ENCODE assay signal across 8 mouse cellular contexts in the genomic region with DNA sequence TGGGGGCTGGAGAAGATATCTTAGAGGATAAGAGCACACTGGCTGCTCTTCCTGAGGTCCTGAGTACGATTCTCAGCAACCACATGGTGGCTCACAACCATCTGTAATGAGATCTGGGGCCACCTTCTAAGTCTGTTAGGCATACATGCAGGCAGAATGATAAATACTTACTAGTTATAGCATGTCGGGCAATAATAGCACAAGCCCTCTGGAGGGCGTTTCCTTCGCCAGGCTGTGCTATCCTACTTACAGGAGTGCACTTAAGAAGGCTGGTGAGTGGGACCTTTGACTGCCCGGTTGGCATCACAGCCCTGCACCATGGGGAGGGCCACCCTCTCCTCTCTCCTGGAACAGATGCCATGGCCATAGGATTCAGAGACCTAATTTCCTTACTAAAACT.
DNase-seq lines count a peak whose midpoint lies in the region; ATAC-seq and TF ChIP-seq lines count a peak whose summit lies in the region.

No protein-coding gene starts in this region.

- peak overlapping the region; percentile 86 for H3K4me3 ChIP-seq in embryonic facial prominence, embryonic 14.5 days (ENCODE audit: low read depth, low read length)
- peak overlapping the region; percentile 69 for H3K4me3 ChIP-seq in hindbrain, embryonic 11.5 days (ENCODE audit: low read depth, low read length)
- H3K4me3 ChIP-seq in limb, embryonic 11.5 days (ENCODE audit: low read depth, low read length) = peak overlapping the region; percentile 77
- H3K4me3 ChIP-seq in midbrain, embryonic 11.5 days (ENCODE audit: low read depth, low read length) = peak overlapping the region; percentile 63
- peak overlapping the region; percentile 75 for H3K4me3 ChIP-seq in stomach, embryonic 15.5 days (replicated peaks)

- H3K27ac ChIP-seq in embryonic facial prominence, embryonic 14.5 days (replicated peaks; ENCODE audit: low read depth, low read length) = peak overlapping the region; percentile 99
- H3K27ac ChIP-seq in hindbrain, embryonic 11.5 days (ENCODE audit: low read depth, low read length) = peak overlapping the region; percentile 53; the same call in 1 of the 2 replicates
- H3K27ac ChIP-seq in limb, embryonic 11.5 days (replicated peaks; ENCODE audit: low read depth, low read length) = no peak overlapping the region
- peak overlapping the region; percentile 2; the same call in 1 of the 2 replicates for H3K27ac ChIP-seq in midbrain, embryonic 11.5 days (ENCODE audit: low read depth, low read length)
- peak overlapping the region; percentile 97 for H3K27ac ChIP-seq in stomach, embryonic 15.5 days

- peak; percentile 64 for DNase-seq in cerebellum, adult 11-12 months
- no peak for DNase-seq in Patski (ENCODE audit: low read depth, low spot score)
- DNase-seq in embryonic facial prominence, embryonic 14.5 days (ENCODE audit: low spot score) = peak; percentile 88
- peak; percentile 67 for DNase-seq in hindbrain, embryonic 11.5 days (ENCODE audit: low spot score)
- peak; percentile 67 for DNase-seq in limb, embryonic 11.5 days (ENCODE audit: low spot score)
- peak; percentile 92 for DNase-seq in midbrain, embryonic 11.5 days (ENCODE audit: low spot score, missing footprints)

- no peak for TF ChIP-seq CTCF in Patski (IDR thresholded peaks at IDR 0.05)

- in situ Hi-C loops in Patski (cut with MboI; ENCODE audit: low pct_unique_long_range_greater_than_20kb) = no loop called here

- no peaks in the 10 kb centered on the region for H3K9me3 ChIP-seq in embryonic facial prominence, embryonic 14.5 days (ENCODE audit: control insufficient read depth, low read length)
- H3K9me3 ChIP-seq in hindbrain, embryonic 11.5 days (ENCODE audit: control insufficient read depth, low read length) = no peaks in the 10 kb centered on the region
- no peaks in the 10 kb centered on the region for H3K9me3 ChIP-seq in limb, embryonic 11.5 days (ENCODE audit: control insufficient read depth, low read length)
- no peaks in the 10 kb centered on the region for H3K9me3 ChIP-seq in midbrain, embryonic 11.5 days (ENCODE audit: control insufficient read depth, low read length)
- H3K9me3 ChIP-seq in stomach, embryonic 15.5 days = no peaks in the 10 kb centered on the region

- H3K4me1 ChIP-seq in embryonic facial prominence, embryonic 14.5 days (ENCODE audit: control insufficient read depth, insufficient read depth, low read length) = peaks cover 15% of the 10 kb centered on the region
- H3K4me1 ChIP-seq in hindbrain, embryonic 11.5 days (replicated peaks; ENCODE audit: control insufficient read depth, insufficient read depth, low read length) = no peaks in the 10 kb centered on the region
- peaks cover 7% of the 10 kb centered on the region; the same call in 1 of the 2 replicates for H3K4me1 ChIP-seq in limb, embryonic 11.5 days (ENCODE audit: control insufficient read depth, insufficient read depth, low read length)
- peaks cover 16% of the 10 kb centered on the region for H3K4me1 ChIP-seq in midbrain, embryonic 11.5 days (ENCODE audit: control insufficient read depth, insufficient read depth, low read length)
- H3K4me1 ChIP-seq in stomach, embryonic 15.5 days = peaks cover 20% of the 10 kb centered on the region

- no peaks in the 10 kb centered on the region for H3K27me3 ChIP-seq in Patski
- H3K27me3 ChIP-seq in embryonic facial prominence, embryonic 14.5 days (replicated peaks; ENCODE audit: control insufficient read depth, insufficient read depth, low read length) = no peaks in the 10 kb centered on the region
- no peaks in the 10 kb centered on the region for H3K27me3 ChIP-seq in hindbrain, embryonic 11.5 days (ENCODE audit: control insufficient read depth, insufficient read depth, low read length)
- H3K27me3 ChIP-seq in limb, embryonic 11.5 days (ENCODE audit: control insufficient read depth, insufficient read depth, low read length) = no peaks in the 10 kb centered on the region
- no peaks in the 10 kb centered on the region for H3K27me3 ChIP-seq in midbrain, embryonic 11.5 days (ENCODE audit: control insufficient read depth, insufficient read depth, low read length)
- H3K27me3 ChIP-seq in stomach, embryonic 15.5 days (replicated peaks) = no peaks in the 10 kb centered on the region

- peaks cover 7% of the 10 kb centered on the region for H3K36me3 ChIP-seq in embryonic facial prominence, embryonic 14.5 days (ENCODE audit: control insufficient read depth, insufficient read depth, low read length)
- no peaks in the 10 kb centered on the region for H3K36me3 ChIP-seq in hindbrain, embryonic 11.5 days (ENCODE audit: control insufficient read depth, insufficient read depth, low read length)
- H3K36me3 ChIP-seq in limb, embryonic 11.5 days (ENCODE audit: control insufficient read depth, insufficient read depth, low read length) = no peaks in the 10 kb centered on the region
- no peaks in the 10 kb centered on the region for H3K36me3 ChIP-seq in midbrain, embryonic 11.5 days (ENCODE audit: control insufficient read depth, insufficient read depth, low read length)
- H3K36me3 ChIP-seq in stomach, embryonic 15.5 days = 0 out of 2 replicates have a peak, but pooled peaks cover 6% of the 10 kb centered on the region

- 2% methylated on average over 5 of the region's 5 CpGs for WGBS in embryonic facial prominence, embryonic 14.5 days
- 3% methylated on average over 5 of the region's 5 CpGs for WGBS in hindbrain, embryonic 11.5 days
- 4% methylated on average over 5 of the region's 5 CpGs for WGBS in limb, embryonic 11.5 days
- 3% methylated on average over 5 of the region's 5 CpGs for WGBS in midbrain, embryonic 11.5 days
- 2% methylated on average over 5 of the region's 5 CpGs for WGBS in stomach, embryonic 15.5 days

- POLR2A ChIA-PET in Patski (lab: Charles Lee) = no interaction called here

- no peak for ATAC-seq in cerebellum, adult (ENCODE audit: insufficient number of reproducible peaks, low FRiP score, low TSS enrichment)
- ATAC-seq in Patski = peak; percentile 36
- peak; percentile 5; the same call in 1 of the 2 replicates for ATAC-seq in embryonic facial prominence, embryonic 14.5 days (ENCODE audit: low read depth)
- peak; percentile 11; the same call in 1 of the 2 replicates for ATAC-seq in hindbrain, embryonic 11.5 days (ENCODE audit: low FRiP score)
- ATAC-seq in limb, embryonic 11.5 days (ENCODE audit: insufficient number of reproducible peaks, low FRiP score, low TSS enrichment, low read depth) = 0 out of 2 replicates have a peak, but pooled peaks have one; percentile 31
- peak; percentile 38 for ATAC-seq in midbrain, embryonic 11.5 days (ENCODE audit: low FRiP score)
- no peak for ATAC-seq in stomach, embryonic 15.5 days (ENCODE audit: insufficient read depth, low FRiP score, low read depth)

- H3K9ac ChIP-seq in embryonic facial prominence, embryonic 14.5 days (ENCODE audit: low read depth, low read length) = peak overlapping the region; percentile 96
- peak overlapping the region; percentile 90; the same call in 1 of the 2 replicates for H3K9ac ChIP-seq in hindbrain, embryonic 11.5 days (ENCODE audit: low read depth, low read length)
- peak overlapping the region; percentile 84; the same call in 1 of the 2 replicates for H3K9ac ChIP-seq in limb, embryonic 11.5 days (ENCODE audit: low read length)
- peak overlapping the region; percentile 93 for H3K9ac ChIP-seq in midbrain, embryonic 11.5 days (ENCODE audit: low read length)
- peak overlapping the region; percentile 89; the same call in 1 of the 2 replicates for H3K9ac ChIP-seq in stomach, embryonic 15.5 days

- CTCF ChIA-PET in Patski (lab: Charles Lee) = interaction anchor here (1.3 to 1.5 kb wide), 2 partner anchors 217 to 220 kb away, joined by 4 read pairs; no protein-coding TSS in a partner anchor

- peak overlapping the region; percentile 57 for H3K4me2 ChIP-seq in embryonic facial prominence, embryonic 14.5 days (ENCODE audit: low read depth, low read length)
- H3K4me2 ChIP-seq in hindbrain, embryonic 11.5 days (replicated peaks; ENCODE audit: low read depth, low read length) = peak overlapping the region; percentile 64
- peak overlapping the region; percentile 38 for H3K4me2 ChIP-seq in limb, embryonic 11.5 days (ENCODE audit: low read depth, severe bottlenecking)
- H3K4me2 ChIP-seq in midbrain, embryonic 11.5 days = peak overlapping the region; percentile 46
- peak overlapping the region; percentile 69 for H3K4me2 ChIP-seq in stomach, embryonic 15.5 days

Comparison
In these comparisons a context has a peak if more than half of its experiments do, and no peak if none do; other contexts are left out.
1. ATAC-seq: peak in Patski (single experiment), embryonic facial prominence, embryonic 14.5 days (single experiment), hindbrain, embryonic 11.5 days (single experiment), limb, embryonic 11.5 days (single experiment) and midbrain, embryonic 11.5 days (single experiment); none in cerebellum, adult (single experiment) and stomach, embryonic 15.5 days (single experiment).
2. Peak in every context shown above with its lines, with median percentiles within 50 percentile points of each other: H3K4me2 ChIP-seq, H3K4me3 ChIP-seq and H3K9ac ChIP-seq.